Mouse (Mus musculus) megakaryocyte, embryonic 14.5 days (primary cell): ENCODE results near the gene Aven.

Experiments used
- FLI1 ChIP-seq: IDR thresholded peaks from 2 replicates; pipeline ENCODE4 v1.6.1; 2012; ENCODE audit warnings: low read length, inconsistent platforms, mixed read lengths
- GATA1 ChIP-seq: IDR thresholded peaks from 3 replicates; pipeline ENCODE4 v1.6.1; 2012; ENCODE audit warnings: mixed read lengths, low read length, inconsistent platforms, borderline replicate concordance

GRCm38 (mm10) chr2:112538783-112539182, 46.0 kb downstream of the Aven start:
- no peak for TF ChIP-seq GATA1
- TF ChIP-seq FLI1, result no peak
